Mouse (Mus musculus) c-Kit-positive CD71-positive TER-119-negative erythroid progenitor cells, embryonic 14.5 days (primary cell): ENCODE measurements around the gene Gse1.

Experiments used
- DNase-seq: peaks from one replicate; pipeline ENCODE4 v3.0.0-alpha.2; 2013; ENCODE audit warnings: low read depth

Gene Gse1

DNA sequence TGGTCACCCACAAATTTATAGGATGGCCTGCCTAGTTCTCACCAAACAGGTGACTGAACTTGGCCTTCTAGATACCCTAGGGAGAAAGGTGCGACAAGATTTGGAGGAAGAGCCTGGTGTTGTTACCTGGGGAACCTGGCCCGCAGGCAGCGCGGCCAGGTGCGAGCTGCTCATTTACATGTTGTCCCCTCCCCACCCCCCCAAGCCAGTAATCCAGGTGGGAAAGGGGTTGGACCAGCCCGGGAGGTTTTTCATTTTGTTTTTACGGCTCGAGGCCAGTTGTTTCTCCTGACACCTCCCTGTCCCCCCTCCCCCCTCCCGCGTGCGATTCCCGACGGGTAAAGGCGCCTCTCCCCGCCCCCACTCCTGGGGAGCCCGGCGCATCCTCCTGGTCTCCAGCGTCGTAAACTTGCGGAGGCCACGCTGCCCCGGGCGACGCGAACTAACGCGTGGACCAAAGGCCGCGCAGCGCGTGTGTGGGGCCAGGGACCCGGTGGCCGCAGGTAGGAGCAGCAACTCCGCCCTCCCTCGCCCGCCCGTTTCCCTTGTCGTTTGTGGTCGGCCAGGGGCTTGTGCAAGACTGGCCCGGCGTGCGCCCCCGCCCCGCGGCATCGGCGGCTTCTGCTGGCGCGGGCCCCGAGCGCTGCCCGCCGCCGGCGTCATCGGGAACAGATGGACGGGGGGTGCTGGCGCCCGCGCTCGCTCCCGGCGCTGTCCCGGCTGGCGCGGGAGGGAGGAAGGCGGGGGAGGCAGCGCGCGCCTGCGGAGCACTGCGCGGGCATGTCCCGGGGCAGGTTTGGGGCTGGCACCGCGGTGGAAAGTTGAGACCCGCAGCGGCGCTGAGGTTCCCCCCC lies 307.4 kb downstream of the Gse1 start:
- no peak for DNase-seq

DNA sequence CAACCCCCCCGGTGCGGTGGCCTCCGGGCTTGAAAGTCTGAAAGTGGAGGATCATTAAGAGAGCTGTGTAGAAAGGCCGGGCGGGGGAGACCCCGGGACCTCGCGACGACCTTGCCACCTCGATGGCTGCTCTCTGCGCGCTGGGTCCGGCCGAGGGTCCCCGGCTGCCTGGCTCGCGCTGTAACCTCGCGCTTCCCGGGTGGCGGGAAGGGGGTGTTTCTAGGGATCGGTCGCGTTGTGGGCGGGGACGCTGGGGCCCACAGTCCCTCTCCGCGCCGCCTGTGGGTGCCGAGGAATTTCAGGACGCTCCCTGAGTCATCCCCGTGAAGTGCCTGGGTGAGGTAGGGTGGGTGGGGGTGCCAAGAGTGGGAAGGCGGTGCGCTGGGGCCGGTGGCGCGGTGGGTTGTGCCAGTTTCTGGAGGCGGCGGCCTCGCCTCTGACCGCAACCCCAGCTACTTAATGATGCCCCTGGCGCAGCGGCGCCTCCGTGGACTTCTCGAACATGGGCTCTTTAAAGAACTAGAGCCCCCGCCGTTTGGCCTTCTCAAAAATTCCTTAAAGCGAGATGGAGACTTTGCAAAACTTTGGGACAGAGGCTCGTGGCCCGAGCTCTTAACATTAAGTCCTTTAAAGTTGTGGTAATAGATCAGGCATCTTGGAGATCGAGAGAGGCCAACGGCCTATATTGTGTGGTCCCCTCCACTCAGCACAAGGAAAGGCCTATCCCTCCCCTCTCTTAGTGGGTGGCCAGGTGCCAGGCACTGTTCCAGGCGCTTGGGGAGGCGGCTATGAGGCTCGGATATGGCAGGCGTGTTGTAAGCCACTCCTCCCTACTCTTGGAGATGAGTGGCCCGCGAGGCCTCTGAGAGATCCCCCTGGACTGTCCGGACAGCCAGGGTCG lies 308.3 kb downstream of the Gse1 start:
- no peak for DNase-seq

DNA sequence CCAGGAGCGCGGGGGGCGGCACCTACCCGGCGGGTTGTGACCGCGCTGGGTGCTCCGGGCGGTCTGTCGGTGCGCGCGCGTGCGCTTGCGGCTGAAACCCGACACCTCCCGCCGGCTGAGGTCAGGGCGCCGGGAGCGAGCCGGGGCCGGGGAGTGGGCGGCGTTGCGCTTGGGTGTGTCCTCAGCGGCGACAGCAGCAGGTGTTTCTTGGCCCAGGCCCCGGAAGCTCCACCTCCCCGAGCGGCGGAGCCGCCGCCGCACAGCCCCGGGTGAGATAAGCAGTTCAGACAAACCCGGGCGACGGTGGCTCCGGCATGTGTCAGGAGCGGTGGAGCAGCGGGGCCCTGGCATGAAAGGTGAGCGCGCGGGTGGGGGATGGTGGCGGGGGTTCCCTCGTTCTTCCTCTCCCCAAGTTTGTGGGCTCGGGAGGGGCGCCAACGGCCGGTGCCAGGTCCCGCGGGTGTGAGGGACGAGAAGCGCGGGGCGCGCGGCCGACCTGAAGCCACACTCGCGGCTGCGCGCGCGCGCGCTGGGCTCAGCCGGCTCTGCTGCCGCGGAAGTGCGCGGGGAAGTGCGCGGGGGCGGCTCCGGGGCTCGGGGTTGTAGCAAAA lies 309.1 kb downstream of the Gse1 start:
- peak; percentile 80 for DNase-seq

DNA sequence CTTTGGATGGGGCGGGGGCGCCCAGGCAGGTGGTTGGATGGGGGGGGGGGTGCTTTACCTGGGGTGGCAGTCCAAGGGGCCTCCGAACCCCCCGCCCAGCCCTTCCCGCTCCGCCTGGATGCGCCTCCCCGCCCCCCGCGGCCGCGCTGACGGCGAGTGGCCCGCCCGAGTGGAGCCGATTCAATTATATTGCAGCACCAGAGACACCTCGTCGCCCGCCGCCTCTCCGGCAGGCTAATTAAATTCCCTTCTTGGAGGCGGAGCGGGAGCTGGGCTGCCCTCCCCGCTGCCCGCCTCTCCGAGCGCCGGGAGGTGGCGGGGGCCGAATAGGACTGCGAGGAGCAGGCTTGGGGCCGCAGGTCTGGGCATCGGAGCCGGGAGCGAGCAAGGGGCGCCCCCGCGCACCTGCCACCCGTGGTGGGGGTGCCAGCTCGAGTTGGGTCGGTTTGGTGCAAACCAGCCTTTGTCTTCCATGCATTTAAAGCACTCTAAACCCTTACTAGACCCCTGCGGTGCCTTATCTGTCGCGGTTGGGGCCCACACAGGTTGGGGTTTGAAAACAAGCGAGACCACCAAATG lies 309.7 kb downstream of the Gse1 start:
- DNase-seq, result no peak

DNA sequence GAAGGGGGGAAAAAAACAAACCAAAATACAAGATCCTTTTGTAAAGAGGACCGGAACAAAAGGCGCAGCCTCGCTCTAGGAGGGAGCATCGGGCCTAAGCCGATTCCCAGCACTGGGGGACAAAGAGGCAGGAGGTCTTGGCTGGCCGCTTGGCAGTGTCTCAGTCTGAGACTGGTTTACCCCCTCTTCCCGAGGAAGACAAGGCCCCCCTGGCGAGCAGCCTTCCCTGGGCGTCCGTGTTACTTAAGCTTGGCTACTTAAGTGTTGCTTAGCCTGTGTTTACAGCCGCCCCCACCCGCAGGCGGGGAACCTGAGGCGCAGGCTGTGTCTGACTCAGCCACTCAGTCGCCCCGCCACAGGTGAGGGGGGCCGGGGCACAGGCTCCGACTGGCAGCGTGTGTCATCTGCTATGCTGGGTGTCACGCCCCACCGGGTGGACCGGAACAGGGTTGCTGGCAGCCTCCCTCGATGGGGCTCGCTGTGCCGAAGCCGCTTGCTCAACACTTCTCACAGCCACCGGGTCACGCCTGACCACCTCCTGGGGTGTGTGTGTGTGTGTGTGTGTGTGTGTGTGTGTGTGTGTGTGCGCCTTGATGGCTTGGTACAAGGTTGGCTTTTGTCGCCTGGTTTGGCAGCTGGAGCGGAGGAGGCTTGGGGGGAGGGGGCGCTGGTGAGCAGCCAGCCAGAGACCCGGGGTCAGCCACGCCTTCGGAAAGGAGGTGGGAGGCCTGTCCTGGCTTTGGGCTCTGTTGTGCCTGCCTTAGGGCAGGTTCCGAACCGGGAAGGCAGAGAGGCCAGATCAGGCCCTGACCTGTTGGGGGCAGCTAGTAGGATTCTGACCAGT lies 310.4 kb downstream of the Gse1 start:
- DNase-seq, result no peak

DNA sequence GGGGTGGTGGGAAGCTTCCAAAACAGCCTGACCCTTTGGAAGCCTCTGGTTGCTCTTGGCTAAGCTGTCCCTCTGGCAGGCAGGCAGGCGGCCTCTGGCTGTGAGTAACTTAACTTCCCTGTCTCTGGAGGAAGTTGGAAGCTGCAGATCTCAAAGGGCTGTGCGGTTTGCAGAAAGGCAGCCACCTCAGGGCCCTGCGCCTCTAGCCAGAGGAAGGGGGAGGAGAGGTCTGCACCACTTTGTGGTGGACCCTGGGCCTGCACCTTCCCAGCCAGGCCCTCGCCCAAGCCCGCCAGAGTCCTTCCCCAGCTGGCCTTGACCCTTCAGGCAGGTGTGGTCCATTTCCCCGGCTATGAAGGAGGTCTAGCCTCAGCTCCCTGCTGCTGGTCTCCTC lies 311.1 kb downstream of the Gse1 start:
- no peak for DNase-seq

DNA sequence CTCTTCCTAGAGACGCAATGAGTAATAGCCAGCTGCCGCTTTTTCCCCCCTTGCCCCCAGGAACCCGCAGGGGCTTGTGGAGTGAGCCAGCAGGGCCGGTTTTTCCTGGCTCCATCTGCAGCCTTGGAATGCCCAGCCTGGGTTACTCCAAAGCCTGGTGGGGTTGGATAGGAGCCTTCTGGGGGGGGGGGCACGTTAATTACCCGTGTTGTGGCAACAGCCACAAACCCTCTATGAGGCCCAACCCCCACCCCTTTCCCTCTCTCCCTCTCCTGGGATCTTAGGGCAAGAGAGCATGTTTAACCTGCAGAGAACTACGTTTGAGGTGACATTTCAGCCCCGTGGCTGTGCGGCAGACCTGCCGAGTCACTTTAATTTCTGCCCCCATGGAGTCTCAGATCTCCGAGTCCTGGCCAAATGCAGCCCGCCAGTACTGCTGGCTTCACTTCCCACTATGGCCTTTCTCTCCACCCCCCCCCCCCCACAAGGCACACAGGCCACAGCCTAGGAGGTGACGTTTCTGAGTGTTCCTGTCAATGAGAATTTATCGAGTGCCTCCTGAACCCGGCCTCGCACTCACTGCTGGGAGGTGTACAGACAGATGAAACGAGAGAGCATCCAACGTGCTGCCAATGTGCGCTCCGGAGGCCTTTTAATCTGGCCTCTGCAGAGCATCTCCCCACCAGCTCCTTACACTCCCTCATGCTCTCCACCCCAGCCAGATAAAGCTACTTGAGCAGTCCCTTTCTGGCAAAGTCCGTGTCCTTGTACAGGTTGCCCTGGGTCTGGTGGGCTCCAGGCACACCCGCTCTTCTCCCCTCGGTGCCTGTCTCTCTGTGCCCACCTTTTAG lies 311.7 kb downstream of the Gse1 start:
- peak; percentile 83 for DNase-seq

DNA sequence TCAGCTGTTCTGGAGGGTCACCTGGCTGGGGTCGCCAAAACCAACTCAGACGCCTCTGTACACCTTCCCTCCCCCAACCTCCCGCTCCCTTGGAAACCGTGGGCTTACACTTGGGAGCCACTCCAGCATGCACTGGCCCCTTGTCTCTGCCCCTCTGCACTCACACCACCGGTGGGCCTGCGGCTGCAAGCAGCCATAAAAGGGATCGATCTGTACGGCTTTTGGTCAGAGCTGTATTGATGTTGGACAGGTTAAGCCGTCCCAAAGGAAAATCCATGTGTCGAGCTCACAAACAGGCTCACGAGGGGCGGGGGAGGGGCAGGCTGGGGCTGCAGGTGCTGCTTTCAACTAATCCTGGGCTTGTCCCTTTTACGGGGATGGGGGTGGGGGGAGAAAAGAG lies 314.7 kb downstream of the Gse1 start:
- no peak for DNase-seq

DNA sequence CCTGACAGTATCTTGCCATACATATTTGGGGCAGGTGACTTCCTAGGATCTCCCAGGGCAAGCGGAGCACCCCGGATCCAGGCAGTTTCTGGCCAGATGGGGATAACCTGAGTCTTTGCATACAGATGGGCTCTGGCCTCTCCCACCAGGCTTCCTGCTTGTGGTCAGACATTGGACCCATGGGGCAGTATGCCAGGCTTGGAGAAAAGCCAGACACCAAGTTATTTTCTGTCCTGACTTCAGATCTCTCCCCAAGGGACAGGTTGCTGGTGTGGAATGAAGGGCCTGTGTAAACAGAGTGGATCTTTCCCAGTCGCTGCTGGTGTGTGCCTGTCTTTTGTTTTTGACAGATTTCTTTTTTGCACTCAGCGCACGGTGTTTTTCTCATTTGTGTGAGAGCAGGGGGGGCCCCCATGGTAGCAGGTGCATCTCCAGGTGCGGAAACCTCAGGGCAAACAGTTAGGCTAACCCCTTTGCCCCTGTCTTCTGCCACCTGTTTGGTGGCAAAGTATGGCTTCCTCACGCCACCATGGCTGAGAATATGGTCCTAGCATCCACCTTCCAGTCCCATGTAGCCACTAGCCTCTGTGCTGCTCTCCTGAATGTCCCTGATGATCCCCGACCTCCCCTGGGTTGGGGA lies 315.3 kb downstream of the Gse1 start:
- no peak for DNase-seq

DNA sequence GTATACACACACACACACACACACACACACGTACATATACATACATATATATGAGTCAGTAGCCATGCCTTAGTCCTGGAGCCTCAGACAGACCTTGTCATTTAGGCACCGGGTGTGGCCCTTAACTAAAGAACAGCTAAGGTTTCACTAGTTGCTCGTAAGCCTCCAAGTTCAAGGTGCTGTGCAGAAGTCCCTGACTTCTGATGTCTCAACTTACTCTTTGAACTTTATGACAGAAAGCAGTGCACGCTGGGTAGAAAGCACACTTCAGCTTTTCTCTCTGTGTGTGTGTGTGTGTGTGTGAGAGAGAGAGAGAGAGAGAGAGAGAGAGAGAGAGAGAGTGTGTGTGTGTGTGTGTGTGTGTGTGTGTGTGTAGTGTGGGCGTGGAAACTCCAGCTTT lies 315.9 kb downstream of the Gse1 start:
- no peak for DNase-seq

DNA sequence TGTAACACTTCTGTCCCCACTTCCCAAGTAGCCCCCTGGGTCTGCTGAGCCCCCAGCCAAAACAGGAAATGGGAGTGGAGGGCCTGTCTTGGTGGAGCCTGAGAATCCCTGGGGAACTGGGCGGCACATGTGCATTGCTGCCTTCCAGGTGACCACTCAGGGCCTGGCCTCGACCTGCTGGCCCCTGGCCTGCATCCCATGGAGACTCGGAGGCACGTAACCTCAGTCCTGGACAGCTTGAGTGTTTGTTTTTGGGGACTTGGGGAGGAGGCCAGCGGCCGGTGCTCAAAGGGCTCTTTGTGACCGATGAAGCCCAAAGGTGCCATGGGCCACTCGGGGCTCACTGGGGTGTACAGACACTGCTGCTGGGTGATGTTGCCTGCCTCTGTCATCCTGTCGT lies 319.3 kb downstream of the Gse1 start:
- no peak for DNase-seq

DNA sequence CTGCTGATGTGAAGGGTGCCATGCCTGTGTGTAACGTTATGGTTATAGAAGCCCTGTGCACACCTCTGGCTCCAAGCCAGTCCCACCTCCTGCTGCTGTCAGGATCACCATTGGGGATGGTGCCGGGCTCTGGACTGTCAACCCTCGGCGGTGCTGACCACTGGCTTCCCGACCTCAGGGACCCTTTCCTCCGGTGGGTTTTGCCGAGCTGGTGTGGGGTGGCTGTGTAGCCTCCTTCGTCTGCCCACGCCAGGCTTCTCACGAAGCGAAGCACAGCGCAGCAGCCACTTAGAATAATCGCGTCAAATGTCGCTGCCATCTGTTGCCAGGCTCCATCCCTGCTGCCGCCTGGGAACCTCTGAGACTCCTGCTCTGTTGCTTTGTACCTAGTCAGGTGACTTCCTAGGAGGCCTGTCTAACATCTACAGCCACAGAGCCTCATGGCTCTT lies 320.1 kb downstream of the Gse1 start:
- DNase-seq, result no peak

DNA sequence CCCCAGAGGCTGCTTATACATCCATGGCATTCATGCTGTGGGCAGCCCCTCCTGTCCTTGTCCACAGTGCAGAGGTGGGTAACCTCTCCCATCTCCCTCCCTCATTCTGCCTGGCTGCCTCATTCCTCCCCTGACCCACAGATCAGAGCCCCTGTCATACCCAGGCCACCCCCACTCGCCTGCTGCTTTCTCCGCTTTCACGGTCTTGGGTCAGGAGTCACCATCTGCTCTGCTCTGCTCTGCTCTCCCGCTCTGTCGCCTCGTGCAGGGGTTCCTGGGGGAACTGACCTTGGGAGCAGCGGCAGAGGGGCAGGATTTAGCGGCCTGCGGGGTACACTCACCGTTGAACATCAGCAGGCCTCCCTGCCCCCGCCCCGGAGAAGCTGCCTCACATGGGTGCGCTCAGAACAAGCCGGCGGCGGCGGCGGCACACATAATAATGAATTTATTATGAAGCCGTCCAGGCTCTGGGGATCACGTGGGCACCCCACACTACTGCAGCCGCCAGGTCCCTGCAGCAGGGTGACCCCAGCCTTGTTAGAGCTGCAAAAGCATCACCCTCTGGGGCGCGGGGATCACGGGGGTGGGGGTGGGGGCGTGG lies 321.2 kb downstream of the Gse1 start:
- DNase-seq, result no peak

DNA sequence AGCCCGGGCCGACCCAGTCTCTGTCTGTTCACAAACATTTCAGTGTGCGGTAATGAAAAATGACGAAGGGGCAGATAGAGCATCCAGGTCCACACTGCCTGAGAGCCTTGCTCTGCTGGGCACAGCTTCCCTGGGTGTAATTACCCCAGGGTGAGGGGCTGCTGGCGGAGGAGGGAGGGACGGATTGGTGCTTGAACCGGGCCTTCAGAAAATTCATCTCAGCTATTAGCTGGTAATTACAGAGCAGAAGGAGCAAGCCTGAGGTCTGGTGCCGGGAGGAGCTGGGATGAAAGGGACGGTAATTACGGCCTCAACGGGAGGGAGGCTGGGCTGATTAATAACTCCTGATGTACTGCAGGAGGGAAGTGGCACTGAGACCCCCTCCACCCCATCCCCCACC lies 321.7 kb downstream of the Gse1 start:
- DNase-seq, result no peak

DNA sequence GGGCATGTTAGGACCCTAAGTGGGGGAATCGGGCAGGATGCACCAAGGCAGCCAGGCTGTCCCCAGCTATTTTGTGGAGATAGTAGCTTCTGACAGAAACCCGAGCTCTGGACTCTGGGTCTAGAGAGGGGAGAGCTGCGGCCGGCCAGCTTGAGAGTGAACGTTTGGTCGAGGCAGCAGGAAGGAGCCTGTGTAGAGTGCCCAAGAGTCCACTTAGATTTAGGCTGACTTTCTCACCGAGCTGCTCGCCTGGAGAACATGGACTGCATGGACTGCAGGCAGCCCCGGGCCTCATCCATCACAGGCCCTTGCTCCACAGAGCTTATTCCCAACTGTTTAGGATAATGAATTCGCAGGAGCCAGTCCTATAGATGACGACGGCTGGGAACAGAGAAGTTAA lies 322.2 kb downstream of the Gse1 start:
- no peak for DNase-seq

DNA sequence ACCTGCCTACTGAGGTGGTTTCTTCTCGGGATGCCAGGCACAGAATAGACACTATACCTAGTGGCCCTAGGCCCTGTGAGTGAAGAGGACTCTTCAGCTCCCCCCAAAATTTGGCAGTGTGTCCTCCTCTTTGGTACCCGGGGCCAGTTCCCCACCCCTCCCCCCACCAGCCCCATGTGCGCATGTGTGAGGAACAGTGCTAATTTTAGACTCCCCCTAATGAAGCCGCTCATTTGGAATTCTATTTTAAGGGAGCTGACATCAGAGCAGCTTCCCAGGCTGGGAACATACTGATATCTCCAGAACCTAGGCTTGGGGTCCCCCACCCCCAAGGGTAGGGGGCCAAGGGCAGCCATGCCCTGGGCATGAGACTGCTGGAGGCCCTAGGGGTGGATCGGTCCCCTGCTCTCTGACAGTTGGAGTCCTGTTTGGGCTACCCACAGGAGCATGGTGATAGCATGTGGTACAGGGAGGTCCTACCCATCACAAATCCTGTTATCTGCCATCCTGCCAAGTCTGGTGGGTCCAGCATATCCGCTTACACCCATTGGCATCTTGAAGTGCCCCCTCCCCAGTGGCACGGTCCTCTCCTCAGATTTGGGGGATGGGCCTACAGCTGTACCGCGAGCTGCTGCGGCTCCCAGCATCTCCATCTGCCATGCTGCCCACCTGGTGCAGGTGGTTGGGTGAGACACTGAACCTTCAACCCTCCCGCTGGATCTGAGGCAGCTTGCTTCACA lies 322.9 kb downstream of the Gse1 start:
- DNase-seq, result no peak

DNA sequence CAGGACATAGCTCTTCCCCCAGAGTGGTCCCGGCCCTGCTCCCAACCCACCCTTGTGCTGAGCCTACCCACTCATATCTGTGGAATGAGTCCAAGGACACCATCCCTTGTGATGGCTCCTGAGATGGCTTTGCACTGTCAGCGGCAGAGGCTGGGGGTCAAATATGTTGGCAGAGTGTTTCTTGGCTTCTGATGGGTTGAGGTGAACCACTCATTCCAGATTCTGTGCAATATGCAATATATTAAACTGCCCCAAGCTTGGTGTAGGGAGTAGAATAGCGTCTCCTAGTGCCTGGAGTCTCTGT lies 323.4 kb downstream of the Gse1 start:
- DNase-seq, result no peak

DNA sequence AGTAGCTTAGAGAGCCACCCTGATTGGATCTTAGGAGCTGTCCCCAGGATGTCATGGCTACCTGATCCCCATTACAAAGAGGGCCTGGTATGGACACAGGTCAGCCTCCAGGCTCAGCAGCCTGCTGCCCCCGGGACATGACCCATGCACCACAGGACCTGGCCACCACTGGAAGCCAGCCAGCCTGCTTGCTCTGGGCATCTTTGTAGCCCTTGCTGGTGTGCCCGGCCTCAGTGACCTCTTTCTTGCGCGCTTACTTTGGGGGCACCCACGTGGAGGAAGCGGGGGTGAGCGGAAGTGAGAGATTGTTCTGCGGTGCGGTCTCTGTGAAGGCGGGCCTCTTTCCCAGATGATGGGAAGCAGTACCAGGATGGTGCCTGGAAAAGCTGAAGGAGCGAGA lies 324.3 kb downstream of the Gse1 start:
- no peak for DNase-seq
